Mouse (Mus musculus) embryonic fibroblast, embryonic 13.5 days (primary cell): ENCODE results near the gene Aldh8a1.

Experiments
- CTCF ChIP-seq: IDR thresholded peaks from 2 replicates; pipeline ENCODE4 v1.5.1; 2011; ENCODE audit warnings: mild to moderate bottlenecking, control low read depth, low read length, moderate library complexity, borderline replicate concordance; ENCODE audit not compliant: insufficient read depth
- POLR2A ChIP-seq: IDR thresholded peaks from 2 replicates; pipeline ENCODE4 v1.6.1; 2011; ENCODE audit warnings: low read depth, mild to moderate bottlenecking, control low read depth, low read length, moderate library complexity

- TF ChIP-seq CTCF (no peak), POLR2A (no peak)
Measured at GRCm38 (mm10) chr10:21350531-21351515, 26.3 kb upstream of the Aldh8a1 start.
